Mouse (Mus musculus) liver, adult 10 weeks (tissue): ENCODE measurements around the gene Olfr1076. TPM values are rescaled to one million over a fixed set of nuclear protein-coding genes. Genes with fewer than 3 reads are reported as not detected.

Experiments
- polyA plus RNA-seq: library from polyadenylated mRNA; stranded (reverse); fragments of 350-450 nt; fragmentation: Illumina TruSeq; extraction: RNeasy Lipid Tissue Mini Kit (QIAGEN cat#74804); gene quantifications from one replicate; pipeline ENCODE4 v1.2.3, GENCODE M21; 2014; ENCODE audit warnings: low read depth, low replicate concordance

The Olfr1076 gene
- not detected for polyA plus RNA-seq

GRCm38 (mm10) chr2:86508161-86508560 is at the start of gene Olfr1076:
Olfr1076 (plus strand) TSS chr2:86508461.

GRCm38 (mm10) chr2:86487286-86487685 is 21.0 kb upstream of the Olfr1076 start, which contains the start of gene Olfr228:
Olfr228 (minus strand) TSS chr2:86487386.

GRCm38 (mm10) chr2:86542380-86542779 is 34.1 kb downstream of the Olfr1076 start, which contains the start of gene Olfr1079:
Olfr1079 (minus strand) TSS chr2:86542480.

GRCm38 (mm10) chr2:86558135-86558534 is 49.9 kb downstream of the Olfr1076 start, which contains the start of gene Olfr1080:
Olfr1080 (minus strand) TSS chr2:86558235.

Other genes with a start within 250 kb of the Olfr1076 start
- gene Olfr1051, start 229.4 kb upstream of the Olfr1076 start, polyA plus RNA-seq, result not detected
- not detected for gene Olfr1052, start 216.0 kb upstream of the Olfr1076 start, polyA plus RNA-seq
- not detected for gene Olfr1053, start 193.2 kb upstream of the Olfr1076 start, polyA plus RNA-seq
- gene Olfr1054, start 173.0 kb upstream of the Olfr1076 start, polyA plus RNA-seq, result not detected
- gene Olfr1055, start 158.2 kb upstream of the Olfr1076 start, polyA plus RNA-seq, result not detected
- gene Olfr1056, start 146.0 kb upstream of the Olfr1076 start, polyA plus RNA-seq, result not detected
- gene Olfr1057, start 130.1 kb upstream of the Olfr1076 start, polyA plus RNA-seq, result not detected
- gene Olfr1058, start 119.9 kb upstream of the Olfr1076 start, polyA plus RNA-seq, result not detected
- not detected for gene Olfr1061, start 94.4 kb upstream of the Olfr1076 start, polyA plus RNA-seq
- not detected for gene Olfr1062, start 81.7 kb upstream of the Olfr1076 start, polyA plus RNA-seq
- not detected for gene Olfr1065, start 57.9 kb upstream of the Olfr1076 start, polyA plus RNA-seq
- gene Olfr1066, start 52.2 kb upstream of the Olfr1076 start, polyA plus RNA-seq, result not detected
- gene Olfr228, start 21.1 kb upstream of the Olfr1076 start, polyA plus RNA-seq, result not detected
- gene Olfr1079, start 34.0 kb downstream of the Olfr1076 start, polyA plus RNA-seq, result not detected
- gene Olfr1080, start 49.8 kb downstream of the Olfr1076 start, polyA plus RNA-seq, result not detected
- gene Olfr1082, start 90.5 kb downstream of the Olfr1076 start, polyA plus RNA-seq, result not detected
- gene Olfr1084, start 131.3 kb downstream of the Olfr1076 start, polyA plus RNA-seq, result not detected
- not detected for gene Olfr1085, start 153.6 kb downstream of the Olfr1076 start, polyA plus RNA-seq
- gene Olfr1086, start 171.6 kb downstream of the Olfr1076 start, polyA plus RNA-seq, result not detected
- gene Olfr1087, start 189.9 kb downstream of the Olfr1076 start, polyA plus RNA-seq, result not detected
- gene Olfr1089, start 225.2 kb downstream of the Olfr1076 start, polyA plus RNA-seq, result not detected